Mouse (Mus musculus): ENCODE data around the gene Ywhah. TPM values are rescaled to one million over a fixed set of nuclear protein-coding genes. Genes with fewer than 3 reads are reported as not detected.
"Not testable (repeated sequence)": the region's sequence is repeated elsewhere in the genome, so short reads cannot be mapped to it uniquely, and the experiment has no call there.

Ywhah gene
- polyA plus RNA-seq, 1 experiment = 252 TPM

- Histone ChIP-seq H3K27ac (ENCODE audit: control insufficient read depth, insufficient read depth, low read depth, low read length, poor library complexity) (no peak overlapping the region), H3K4me1 (ENCODE audit: control insufficient read depth, insufficient read depth, low read length) (no peaks in the 10 kb centered on the region; the same call in 1 of the 2 replicates), H3K4me3 (replicated peaks; ENCODE audit: control insufficient read depth, low read depth, low read length) (no peak overlapping the region)
- 73% methylated on average over 10 of the region's 10 CpGs for WGBS
- TF ChIP-seq POLR2A (IDR thresholded peaks at IDR 0.05; ENCODE audit: borderline replicate concordance, control insufficient read depth, low read depth, low read length) (no peak), CTCF (IDR thresholded peaks at IDR 0.05; ENCODE audit: control insufficient read depth, insufficient read depth, low read length) (no peak)
These were observed 13.6 kb downstream of the Ywhah start for GRCm38 (mm10) chr5:33032036-33032773.

GRCm38 (mm10) chr5:33033121-33033520, 14.5 kb downstream of the Ywhah start:
- TF ChIP-seq POLR2A (IDR thresholded peaks at IDR 0.05; ENCODE audit: borderline replicate concordance, control insufficient read depth, low read depth, low read length) (no peak), CTCF (IDR thresholded peaks at IDR 0.05; ENCODE audit: control insufficient read depth, insufficient read depth, low read length) (peak; percentile 97)
- H3K4me3 ChIP-seq (replicated peaks; ENCODE audit: control insufficient read depth, low read depth, low read length) = no peak overlapping the region
- 1% methylated on average over 4 of the region's 4 CpGs for WGBS
- H3K4me1 ChIP-seq (ENCODE audit: control insufficient read depth, insufficient read depth, low read length) = no peaks in the 10 kb centered on the region; the same call in 1 of the 2 replicates
- no peak overlapping the region for H3K27ac ChIP-seq (ENCODE audit: control insufficient read depth, insufficient read depth, low read depth, low read length, poor library complexity)

- not testable (repeated sequence) for H3K4me3 ChIP-seq (replicated peaks; ENCODE audit: control insufficient read depth, low read depth, low read length); H3K27ac ChIP-seq (ENCODE audit: control insufficient read depth, insufficient read depth, low read depth, low read length, poor library complexity); H3K4me1 ChIP-seq (ENCODE audit: control insufficient read depth, insufficient read depth, low read length)
- WGBS = 31% methylated on average over 8 of the region's 8 CpGs
These were observed 15.0 kb downstream of the Ywhah start for GRCm38 (mm10) chr5:33033633-33034032.

GRCm38 (mm10) chr5:33034100-33034499, 15.5 kb downstream of the Ywhah start:
- H3K4me1 ChIP-seq (ENCODE audit: control insufficient read depth, insufficient read depth, low read length) = no peaks in the 10 kb centered on the region; the same call in 1 of the 2 replicates
- H3K4me3 ChIP-seq (replicated peaks; ENCODE audit: control insufficient read depth, low read depth, low read length) = no peak overlapping the region
- 20% methylated on average over 7 of the region's 7 CpGs for WGBS
- TF ChIP-seq CTCF (IDR thresholded peaks at IDR 0.05; ENCODE audit: control insufficient read depth, insufficient read depth, low read length) = peak; percentile 58
- no peak for TF ChIP-seq POLR2A (IDR thresholded peaks at IDR 0.05; ENCODE audit: borderline replicate concordance, control insufficient read depth, low read depth, low read length)
- H3K27ac ChIP-seq (ENCODE audit: control insufficient read depth, insufficient read depth, low read depth, low read length, poor library complexity) = no peak overlapping the region; the same call in 1 of the 2 replicates

- WGBS = 73% methylated on average over 3 of the region's 3 CpGs
- Histone ChIP-seq H3K27ac (ENCODE audit: control insufficient read depth, insufficient read depth, low read depth, low read length, poor library complexity) (no peak overlapping the region), H3K4me3 (replicated peaks; ENCODE audit: control insufficient read depth, low read depth, low read length) (no peak overlapping the region), H3K4me1 (ENCODE audit: control insufficient read depth, insufficient read depth, low read length) (peaks cover 2% of the 10 kb centered on the region)
- TF ChIP-seq CTCF (IDR thresholded peaks at IDR 0.05; ENCODE audit: control insufficient read depth, insufficient read depth, low read length) (no peak), POLR2A (IDR thresholded peaks at IDR 0.05; ENCODE audit: borderline replicate concordance, control insufficient read depth, low read depth, low read length) (no peak)
These were observed 16.3 kb downstream of the Ywhah start for GRCm38 (mm10) chr5:33034916-33035315.

- TF ChIP-seq POLR2A (IDR thresholded peaks at IDR 0.05; ENCODE audit: borderline replicate concordance, control insufficient read depth, low read depth, low read length) (no peak), CTCF (IDR thresholded peaks at IDR 0.05; ENCODE audit: control insufficient read depth, insufficient read depth, low read length) (no peak)
- 25% methylated on average over 13 of the region's 13 CpGs for WGBS
- Histone ChIP-seq H3K27ac (ENCODE audit: control insufficient read depth, insufficient read depth, low read depth, low read length, poor library complexity) (no peak overlapping the region), H3K4me3 (replicated peaks; ENCODE audit: control insufficient read depth, low read depth, low read length) (no peak overlapping the region), H3K4me1 (ENCODE audit: control insufficient read depth, insufficient read depth, low read length) (peaks cover 2% of the 10 kb centered on the region)
These were observed 20.3 kb downstream of the Ywhah start for GRCm38 (mm10) chr5:33038656-33039509.

- TF ChIP-seq POLR2A (IDR thresholded peaks at IDR 0.05; ENCODE audit: borderline replicate concordance, control insufficient read depth, low read depth, low read length) = no peak
- TF ChIP-seq CTCF (IDR thresholded peaks at IDR 0.05; ENCODE audit: control insufficient read depth, insufficient read depth, low read length) = peak; percentile 72
- WGBS = 3% methylated on average over 13 of the region's 13 CpGs
- Histone ChIP-seq H3K27ac (ENCODE audit: control insufficient read depth, insufficient read depth, low read depth, low read length, poor library complexity) (no peak overlapping the region), H3K4me1 (ENCODE audit: control insufficient read depth, insufficient read depth, low read length) (peaks cover 2% of the 10 kb centered on the region), H3K4me3 (replicated peaks; ENCODE audit: control insufficient read depth, low read depth, low read length) (no peak overlapping the region)
These were observed 20.9 kb downstream of the Ywhah start for GRCm38 (mm10) chr5:33039510-33039911.

- 3% methylated on average over 1 of the region's 1 CpGs for WGBS
- not testable (repeated sequence) for H3K4me3 ChIP-seq (replicated peaks; ENCODE audit: control insufficient read depth, low read depth, low read length); H3K4me1 ChIP-seq (ENCODE audit: control insufficient read depth, insufficient read depth, low read length); H3K27ac ChIP-seq (ENCODE audit: control insufficient read depth, insufficient read depth, low read depth, low read length, poor library complexity)
These were observed 22.1 kb downstream of the Ywhah start for GRCm38 (mm10) chr5:33040735-33041134.
